Mouse (Mus musculus) induced T-regulatory cell, adult 2 months (primary cell): Measurements from ENCODE around the gene Xdh.

Experiments
- DNase-seq: peaks from one replicate; pipeline ENCODE4 v3.0.0-alpha.2; 2012; ENCODE audit warnings: low read depth

The Xdh gene

GRCm38 (mm10) chr17:73942268-73942962, 7.6 kb downstream of the Xdh start:
- peak; percentile 64 for DNase-seq

- DNase-seq: no peak
These were observed 8.2 kb downstream of the Xdh start for GRCm38 (mm10) chr17:73941816-73942215.

GRCm38 (mm10) chr17:73937073-73937472, 12.9 kb downstream of the Xdh start:
- DNase-seq: no peak

GRCm38 (mm10) chr17:73935163-73935562, 14.8 kb downstream of the Xdh start:
- DNase-seq: no peak

- no peak for DNase-seq
These were observed 15.7 kb downstream of the Xdh start for GRCm38 (mm10) chr17:73934281-73934680.

GRCm38 (mm10) chr17:73933616-73934015, 16.4 kb downstream of the Xdh start:
- no peak for DNase-seq

GRCm38 (mm10) chr17:73932497-73933059, 17.4 kb downstream of the Xdh start:
- DNase-seq: no peak

- no peak for DNase-seq
These were observed 30.5 kb downstream of the Xdh start for GRCm38 (mm10) chr17:73919520-73919919.

GRCm38 (mm10) chr17:73918944-73919381, 31.0 kb downstream of the Xdh start:
- DNase-seq: no peak

GRCm38 (mm10) chr17:73918138-73918537, 31.9 kb downstream of the Xdh start:
- DNase-seq: no peak

GRCm38 (mm10) chr17:73917713-73918112, 32.3 kb downstream of the Xdh start:
- DNase-seq: peak; percentile 32

GRCm38 (mm10) chr17:73914730-73915129, 35.3 kb downstream of the Xdh start:
- no peak for DNase-seq

GRCm38 (mm10) chr17:73906076-73906475, 43.9 kb downstream of the Xdh start:
- DNase-seq: no peak

GRCm38 (mm10) chr17:73905043-73905750, 44.8 kb downstream of the Xdh start:
- peak; percentile 28 for DNase-seq

GRCm38 (mm10) chr17:73903121-73903520, 46.9 kb downstream of the Xdh start:
- no peak for DNase-seq

- DNase-seq: peak; percentile 13
These were observed 47.8 kb downstream of the Xdh start for GRCm38 (mm10) chr17:73902234-73902636.

GRCm38 (mm10) chr17:73894399-73894798, 55.6 kb downstream of the Xdh start:
- DNase-seq: no peak

- DNase-seq: no peak
These were observed 56.2 kb downstream of the Xdh start for GRCm38 (mm10) chr17:73893822-73894221.

GRCm38 (mm10) chr17:73893207-73893606, 56.8 kb downstream of the Xdh start:
- peak; percentile 55 for DNase-seq

- peak; percentile 55 for DNase-seq
These were observed 58.4 kb downstream of the Xdh start for GRCm38 (mm10) chr17:73891590-73891989.

- DNase-seq: no peak
These were observed 63.8 kb downstream of the Xdh start for GRCm38 (mm10) chr17:73886071-73886785.

- DNase-seq: no peak
These were observed 66.7 kb downstream of the Xdh start for GRCm38 (mm10) chr17:73883332-73883731.

GRCm38 (mm10) chr17:73882194-73882593, 67.8 kb downstream of the Xdh start:
- peak; percentile 89 for DNase-seq
